Mouse (Mus musculus) T-helper 2 cell (primary cell): ENCODE measurements around the gene Gzme.
"Not testable (repeated sequence)": the region's sequence is repeated elsewhere in the genome, so short reads cannot be mapped to it uniquely, and the experiment has no call there.

Source experiments
- in situ Hi-C: fragments of 300-600 bp; cut with MboI, MseI; formaldehyde crosslinking; loops from one replicate; pipeline ENCODE4 v1.15.1; 2025; ENCODE audit warnings: high pct_unique_total_duplicates

Gene Gzme

GRCm38 (mm10) chr14:56120525-56120924 is at the start of gene Gzme:
TSS of gene Gzme (minus strand) at chr14:56120625.
- in situ Hi-C loops, result no loop called here

- in situ Hi-C loops, result no loop called here
Measured at GRCm38 (mm10) chr14:56168009-56168408, 47.6 kb upstream of the Gzme start.

GRCm38 (mm10) chr14:56162109-56162508 is 41.7 kb upstream of the Gzme start:
- in situ Hi-C loops, result no loop called here

GRCm38 (mm10) chr14:56159479-56159878 is 39.1 kb upstream of the Gzme start, which contains the start of gene Gzmg:
TSS of gene Gzmg (minus strand) at chr14:56159579.
- in situ Hi-C loops, result not testable (repeated sequence)

GRCm38 (mm10) chr14:56155340-56155739 is 34.9 kb upstream of the Gzme start:
- in situ Hi-C loops, result no loop called here

- in situ Hi-C loops, result not testable (repeated sequence)
Measured at GRCm38 (mm10) chr14:56133675-56134074, 13.2 kb upstream of the Gzme start.

- in situ Hi-C loops, result not testable (repeated sequence)
Measured at GRCm38 (mm10) chr14:56132508-56132907, 12.1 kb upstream of the Gzme start, which contains the start of gene Gzmd. TSS of gene Gzmd (minus strand) at chr14:56132608.

GRCm38 (mm10) chr14:56128341-56128740 is 7.9 kb upstream of the Gzme start:
- in situ Hi-C loops, result no loop called here

GRCm38 (mm10) chr14:56123516-56123915 is 3.1 kb upstream of the Gzme start:
- in situ Hi-C loops, result no loop called here

GRCm38 (mm10) chr14:56115531-56116310 is 4.7 kb downstream of the Gzme start:
- in situ Hi-C loops, result not testable (repeated sequence)

- in situ Hi-C loops, result no loop called here
Measured at GRCm38 (mm10) chr14:56105447-56106180, 14.8 kb downstream of the Gzme start.

GRCm38 (mm10) chr14:56105016-56105415 is 15.4 kb downstream of the Gzme start:
- in situ Hi-C loops, result no loop called here

- in situ Hi-C loops, result no loop called here
Measured at GRCm38 (mm10) chr14:56103452-56103851, 17.0 kb downstream of the Gzme start.

GRCm38 (mm10) chr14:56102386-56102785 is 18.0 kb downstream of the Gzme start, which contains the start of gene Ctsg:
TSS of gene Ctsg (minus strand) at chr14:56102574.
- in situ Hi-C loops, result no loop called here

GRCm38 (mm10) chr14:56098940-56099339 is 21.5 kb downstream of the Gzme start:
- in situ Hi-C loops, result no loop called here

- in situ Hi-C loops, result no loop called here
Measured at GRCm38 (mm10) chr14:56097597-56097996, 22.8 kb downstream of the Gzme start.

GRCm38 (mm10) chr14:56093353-56093752 is 27.1 kb downstream of the Gzme start:
- in situ Hi-C loops, result no loop called here

- in situ Hi-C loops, result no loop called here
Measured at GRCm38 (mm10) chr14:56086711-56087110, 33.7 kb downstream of the Gzme start.

GRCm38 (mm10) chr14:56085167-56085566 is 35.3 kb downstream of the Gzme start, which contains the start of gene Mcpt8:
TSS of gene Mcpt8 (minus strand) at chr14:56085273.
- in situ Hi-C loops, result no loop called here

- in situ Hi-C loops, result no loop called here
Measured at GRCm38 (mm10) chr14:56082016-56082415, 38.4 kb downstream of the Gzme start.
